Mouse (Mus musculus): ENCODE measurements at regions not wholly inside any gene's neighbourhood (a gene's known extent, or its start where the extent isn't known, plus 50 kb on each side); places are given as distances from the start of the nearest gene placed in this dataset.

DNA sequence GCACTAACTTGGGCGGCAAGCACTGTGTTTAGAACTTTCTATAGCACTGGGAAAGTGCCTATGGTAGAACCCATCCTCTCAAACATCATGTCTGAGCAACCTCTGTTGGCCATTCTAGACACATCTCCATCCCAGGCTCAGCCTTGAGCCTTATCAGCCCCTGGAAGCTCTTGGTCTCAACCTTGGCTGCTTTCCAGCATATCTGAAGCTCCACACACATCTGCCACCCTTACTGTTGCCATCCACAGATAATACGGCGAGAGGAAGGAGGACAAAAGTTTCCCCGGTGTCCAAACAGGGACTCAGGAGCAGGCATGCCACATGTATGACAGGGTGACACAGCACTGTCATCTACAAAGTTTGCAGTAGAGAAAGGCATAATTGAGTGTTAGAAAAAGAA lies 71.4 kb upstream of the Lmcd1 start:
- TF ChIP-seq POLR2A (IDR thresholded peaks at IDR 0.05; ENCODE audit: extremely low read depth, insufficient read depth, low read length) (no peak), CTCF (IDR thresholded peaks at IDR 0.05; ENCODE audit: low read depth, low read length) (no peak)
